Mouse (Mus musculus) MEL (cell line): ENCODE results near the gene Tyms. TPM values are rescaled to one million over a fixed set of nuclear protein-coding genes. Genes with fewer than 3 reads are reported as not detected.

Experiments used
- DNase-seq: peaks from one replicate; pipeline ENCODE4 v3.0.0; 2011; ENCODE audit warnings: low read depth, low spot score
- H3K27ac ChIP-seq: 2 replicates; pipeline ENCODE4 v1.5.1; 2012; ENCODE audit warnings: low read depth, mild to moderate bottlenecking, control low read depth, low read length, moderate library complexity; ENCODE audit not compliant: control insufficient read depth
- H3K27me3 ChIP-seq, 2 experiments: fragments of 150-350 bp in 1 of 2; sonication (generic) in 1 of 2; 2 replicates each; pipeline ENCODE4 v1.6.1; 2012; ENCODE audit warnings: low read length in 2 of 2, mild to moderate bottlenecking in 2 of 2, improper control_type of control experiment in 1 of 2, moderate library complexity in 1 of 2; ENCODE audit not compliant: insufficient read depth in 2 of 2, control insufficient read depth in 1 of 2
- H3K36me3 ChIP-seq, 2 experiments: 2 replicates each; pipeline ENCODE4 v1.6.1; 2012 to 2014; ENCODE audit warnings: low read length in 2 of 2, improper control_type of control experiment in 1 of 2, inconsistent platforms in 1 of 2, mild to moderate bottlenecking in 1 of 2; ENCODE audit not compliant: insufficient read depth in 2 of 2, control insufficient read depth in 1 of 2
- H3K4me1 ChIP-seq, 2 experiments: fragments of 150-350 bp in 1 of 2; sonication (generic) in 1 of 2; 2 replicates each; pipeline ENCODE4 v1.6.1; 2012; ENCODE audit warnings: low read length in 2 of 2, improper control_type of control experiment in 1 of 2, mild to moderate bottlenecking in 1 of 2; ENCODE audit not compliant: insufficient read depth in 2 of 2, control insufficient read depth in 1 of 2
- H3K4me3 ChIP-seq, 2 experiments: fragments of 150-350 bp in 1 of 2; sonication (generic) in 1 of 2; 2 replicates each; pipeline ENCODE4 v1.5.1; 2012; ENCODE audit warnings: low read depth in 2 of 2, low read length in 2 of 2, mild to moderate bottlenecking in 2 of 2, moderate library complexity in 2 of 2, control low read depth in 1 of 2, improper control_type of control experiment in 1 of 2; ENCODE audit not compliant: control insufficient read depth in 1 of 2, insufficient read depth in 1 of 2
- H3K79me2 ChIP-seq: 2 replicates; pipeline ENCODE4 v1.6.1; 2012; ENCODE audit warnings: mild to moderate bottlenecking, low read length, moderate library complexity; ENCODE audit not compliant: control insufficient read depth, poor library complexity, insufficient read depth
- H3K9ac ChIP-seq: 2 replicates; pipeline ENCODE4 v1.6.1; 2012; ENCODE audit warnings: low read depth, mild to moderate bottlenecking, control low read depth, low read length, moderate library complexity; ENCODE audit not compliant: control insufficient read depth, poor library complexity, severe bottlenecking
- H3K9me3 ChIP-seq: fragments of 150-350 bp; sonication (generic); replicated peaks from 2 replicates; pipeline ENCODE4 v1.6.1; 2012; ENCODE audit warnings: mild to moderate bottlenecking, low read length, improper control_type of control experiment, moderate library complexity; ENCODE audit not compliant: insufficient read depth
- BHLHE40 ChIP-seq: IDR thresholded peaks from 2 replicates; pipeline ENCODE4 v1.6.1; 2012; ENCODE audit warnings: low read depth, mild to moderate bottlenecking, inconsistent platforms, low read length, improper control_type of control experiment, borderline replicate concordance
- CHD2 ChIP-seq: IDR thresholded peaks from 2 replicates; pipeline ENCODE4 v1.6.1; 2011; ENCODE audit warnings: low read length, improper control_type of control experiment
- E2F4 ChIP-seq: IDR thresholded peaks from 2 replicates; pipeline ENCODE4 v1.6.1; 2011; ENCODE audit warnings: low read depth, low read length, improper control_type of control experiment, borderline replicate concordance
- GABPA ChIP-seq: IDR thresholded peaks from 2 replicates; pipeline ENCODE4 v1.6.1; 2012; ENCODE audit warnings: low read depth, mild to moderate bottlenecking, inconsistent platforms, low read length, improper control_type of control experiment, moderate library complexity
- JUND ChIP-seq: IDR thresholded peaks from 2 replicates; pipeline ENCODE4 v1.6.1; 2011; ENCODE audit warnings: low read depth, mild to moderate bottlenecking, improper control_type of control experiment, low read length
- MYB ChIP-seq: IDR thresholded peaks from 2 replicates; pipeline ENCODE4 v1.6.1; 2011; ENCODE audit warnings: mild to moderate bottlenecking, low read depth, low read length, improper control_type of control experiment
- NELFE ChIP-seq: IDR thresholded peaks from 2 replicates; pipeline ENCODE4 v1.6.1; 2011; ENCODE audit warnings: low read depth, low read length, improper control_type of control experiment
- NRF1 ChIP-seq: IDR thresholded peaks from 2 replicates; pipeline ENCODE4 v1.6.1; 2014; ENCODE audit warnings: low read depth, mild to moderate bottlenecking, inconsistent platforms, low read length, improper control_type of control experiment, moderate library complexity; ENCODE audit not compliant: poor library complexity, insufficient read depth, severe bottlenecking
- POLR2A ChIP-seq, 2 experiments: IDR thresholded peaks; 2 replicates each; pipeline ENCODE4 v1.6.1; 2011 to 2012; ENCODE audit warnings: low read length in 2 of 2, mild to moderate bottlenecking in 2 of 2, control low read depth in 1 of 2, improper control_type of control experiment in 1 of 2, low read depth in 1 of 2, moderate library complexity in 1 of 2; ENCODE audit not compliant: control insufficient read depth in 1 of 2, insufficient read depth in 1 of 2, poor library complexity in 1 of 2
- POLR2AphosphoS2 ChIP-seq: IDR thresholded peaks from 2 replicates; pipeline ENCODE4 v1.6.1; 2011; ENCODE audit warnings: low read length, improper control_type of control experiment
- RAD21 ChIP-seq: IDR thresholded peaks from 2 replicates; pipeline ENCODE4 v1.6.1; 2011; ENCODE audit warnings: mild to moderate bottlenecking, low read depth, low read length, improper control_type of control experiment
- SIN3A ChIP-seq: IDR thresholded peaks from 2 replicates; pipeline ENCODE4 v1.6.1; 2012; ENCODE audit warnings: low read length, improper control_type of control experiment, inconsistent platforms
- TAL1 ChIP-seq: IDR thresholded peaks from 2 replicates; pipeline ENCODE4 v1.6.1; 2012; ENCODE audit warnings: mild to moderate bottlenecking, inconsistent platforms, low read length, moderate library complexity, mixed read lengths
- UBTF ChIP-seq: IDR thresholded peaks from 2 replicates; pipeline ENCODE4 v1.6.1; 2012; ENCODE audit warnings: low read depth, mild to moderate bottlenecking, inconsistent platforms, low read length, improper control_type of control experiment, moderate library complexity, borderline replicate concordance; ENCODE audit not compliant: insufficient read depth
- USF2 ChIP-seq, 2 experiments: IDR thresholded peaks; 2 replicates each; pipeline ENCODE4 v1.6.1; 2011 to 2012; ENCODE audit warnings: improper control_type of control experiment in 2 of 2, low read length in 2 of 2, borderline replicate concordance in 1 of 2, inconsistent platforms in 1 of 2, low read depth in 1 of 2, mild to moderate bottlenecking in 1 of 2; ENCODE audit not compliant: insufficient read depth in 1 of 2
- ZC3H11A ChIP-seq: IDR thresholded peaks from 2 replicates; pipeline ENCODE4 v1.6.1; 2012; ENCODE audit warnings: low read depth, mild to moderate bottlenecking, inconsistent platforms, low read length, improper control_type of control experiment
- ZKSCAN1 ChIP-seq: IDR thresholded peaks from 2 replicates; pipeline ENCODE4 v1.6.1; 2012; ENCODE audit warnings: low read depth, mild to moderate bottlenecking, inconsistent platforms, low read length, improper control_type of control experiment, moderate library complexity
- polyA plus RNA-seq, 2 experiments: library from polyadenylated mRNA; stranded (reverse) in 1 of 2; unstranded in 1 of 2; fragments of >175 nt in 1 of 2; fragments of >200 nt in 1 of 2; gene quantifications; 2 replicates each; pipeline versions ENCODE4 v1.2.1 to v1.2.4; 2012; ENCODE audit warnings: low replicate concordance in 2 of 2, low read depth in 1 of 2; ENCODE audit not compliant: insufficient read length in 2 of 2, insufficient read depth in 1 of 2, missing spikeins in 1 of 2
- total RNA-seq: library from RNA; depleted of rRNA; stranded (reverse); fragments of 300-350 nt; gene quantifications from 2 replicates; pipeline ENCODE4 v1.2.3, GENCODE M21; 2012

The Tyms gene
- total and polyA plus RNA-seq, 3 experiments: 150 to 203 TPM; not detected in 1

DNA sequence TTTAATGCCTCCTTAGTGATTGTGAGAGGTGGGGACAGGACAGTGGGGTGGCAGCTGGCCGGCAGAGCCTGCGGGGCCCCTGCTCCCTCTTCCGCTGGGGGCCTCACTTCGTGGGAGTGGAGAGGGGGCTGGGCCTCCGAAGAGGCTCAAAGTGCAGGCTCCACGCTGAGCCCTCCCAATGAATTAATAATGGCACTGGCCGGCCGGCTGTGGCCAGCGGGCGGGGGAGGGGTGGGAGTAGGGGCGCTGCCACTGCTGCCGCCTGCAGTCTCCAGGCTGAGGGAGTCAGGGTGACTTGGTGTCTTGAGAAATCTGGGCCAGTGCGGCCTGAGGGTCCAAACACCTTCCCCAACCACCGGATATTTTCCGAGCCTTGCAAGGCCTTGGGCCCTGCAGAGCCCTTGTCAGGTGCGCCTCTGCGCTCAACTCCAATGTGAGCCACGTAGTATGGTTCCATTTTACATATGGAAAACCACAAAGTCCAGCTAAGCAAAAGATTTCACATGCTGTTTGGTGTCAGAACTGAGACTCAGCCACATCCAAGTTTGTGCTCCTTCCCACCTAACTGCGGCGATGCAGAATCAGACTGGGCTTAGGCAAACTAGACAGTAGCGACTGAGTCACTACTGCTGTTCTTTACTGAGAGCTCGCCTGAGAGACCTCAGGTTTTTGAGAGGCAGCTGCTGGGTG lies 37.1 kb upstream of the Tyms start:
- H3K9me3 ChIP-seq: no peaks in the 10 kb centered on the region
- no peak overlapping the region for H3K4me3 ChIP-seq
- no peaks in the 10 kb centered on the region; a peak in 1 of 4 replicates for H3K27me3 ChIP-seq
- H3K9ac ChIP-seq: no peak overlapping the region
- no peaks in the 10 kb centered on the region for H3K4me1 ChIP-seq
- no peak for DNase-seq
- no peaks in the 10 kb centered on the region for H3K79me2 ChIP-seq
- TF ChIP-seq ZC3H11A (no peak), NRF1 (no peak), POLR2A (IDR thresholded peaks at IDR 0.05; ENCODE audit: control insufficient read depth in 1 of 2, insufficient read depth in 1 of 2, low read depth in 1 of 2, low read length in 2 of 2, poor library complexity in 1 of 2) (no peak), JUND (no peak), POLR2AphosphoS2 (no peak)
- no peak overlapping the region for H3K27ac ChIP-seq
- H3K36me3 ChIP-seq: no peaks in the 10 kb centered on the region

GRCm38 (mm10) chr5:30109899-30110298 lies 36.5 kb upstream of the Tyms start:
- DNase-seq: no peak
- H3K9me3 ChIP-seq: no peaks in the 10 kb centered on the region
- no peaks in the 10 kb centered on the region for H3K36me3 ChIP-seq
- TF ChIP-seq CHD2 (no peak), E2F4 (no peak), TAL1 (no peak), UBTF (no peak), JUND (no peak), NRF1 (no peak), SIN3A (no peak), MYB (no peak), BHLHE40 (no peak)
- H3K9ac ChIP-seq: no peak overlapping the region
- H3K27me3 ChIP-seq: no peaks in the 10 kb centered on the region; a peak in 1 of 4 replicates
- H3K27ac ChIP-seq: no peak overlapping the region
- H3K4me3 ChIP-seq: no peak overlapping the region
- no peaks in the 10 kb centered on the region for H3K79me2 ChIP-seq
- no peaks in the 10 kb centered on the region for H3K4me1 ChIP-seq

GRCm38 (mm10) chr5:30108233-30108632 lies 34.8 kb upstream of the Tyms start:
- no peaks in the 10 kb centered on the region for H3K79me2 ChIP-seq
- no peaks in the 10 kb centered on the region for H3K9me3 ChIP-seq
- H3K4me3 ChIP-seq: no peak overlapping the region
- no peak for TF ChIP-seq ZKSCAN1
- no peak for TF ChIP-seq ZC3H11A
- TF ChIP-seq RAD21: no peak
- no peak for TF ChIP-seq GABPA
- TF ChIP-seq NELFE: no peak
- no peak for TF ChIP-seq USF2 (IDR thresholded peaks at IDR 0.05; ENCODE audit: borderline replicate concordance in 1 of 2, insufficient read depth in 1 of 2, low read depth in 1 of 2, low read length in 2 of 2)
- H3K27me3 ChIP-seq: no peaks in the 10 kb centered on the region; a peak in 1 of 4 replicates
- H3K9ac ChIP-seq: no peak overlapping the region
- no peak overlapping the region for H3K27ac ChIP-seq
- DNase-seq: no peak
- H3K4me1 ChIP-seq: no peaks in the 10 kb centered on the region
- H3K36me3 ChIP-seq: no peaks in the 10 kb centered on the region
